Mouse (Mus musculus) bone marrow macrophage, adult 2 months (primary cell): ENCODE results near the gene Gm10840.

Experiments
- CTCF ChIP-seq: IDR thresholded peaks from 2 replicates; pipeline ENCODE4 v1.5.1; 2012; ENCODE audit warnings: low read depth, mild to moderate bottlenecking, low read length, moderate library complexity
- POLR2A ChIP-seq: IDR thresholded peaks from 2 replicates; pipeline ENCODE4 v1.6.1; 2012; ENCODE audit warnings: mild to moderate bottlenecking, low read depth, low read length, borderline replicate concordance

GRCm38 (mm10) chr11:106179711-106180448 is 19.2 kb downstream of the Gm10840 start:
- no peak for TF ChIP-seq CTCF
- TF ChIP-seq POLR2A = no peak
